ENCODE assay signal across 8 mouse cellular contexts in genomic region chr8:71728240-71728785, GRCm38 (mm10). TPM values are rescaled to one million over a fixed set of nuclear protein-coding genes. Genes with fewer than 3 reads are reported as not detected.
DNase-seq lines count a peak whose midpoint lies in the region; ATAC-seq and TF ChIP-seq lines count a peak whose summit lies in the region.

No protein-coding gene starts in this region.

- H3K4me1 ChIP-seq in heart, embryonic 10.5 days: peaks cover 20% of the 10 kb centered on the region
- H3K4me1 ChIP-seq in ES-Bruce4 (ENCODE audit: control insufficient read depth, insufficient read depth, low read length): peaks cover 3% of the 10 kb centered on the region
- peaks cover 38% of the 10 kb centered on the region for H3K4me1 ChIP-seq in hindbrain, embryonic 10.5 days (replicated peaks)
- peaks cover 42% of the 10 kb centered on the region for H3K4me1 ChIP-seq in liver, embryonic 16.5 days (ENCODE audit: control insufficient read depth, low read depth, low read length)
- peaks cover 16% of the 10 kb centered on the region for H3K4me1 ChIP-seq in small intestine, adult 2 months (ENCODE audit: control insufficient read depth, insufficient read depth, insufficient read length, low read length)

- peak; percentile 38 for ATAC-seq in liver, embryonic 16.5 days (ENCODE audit: low read depth)

- no peak for TF ChIP-seq CTCF in ES-Bruce4 (IDR thresholded peaks at IDR 0.05; ENCODE audit: low read depth, low read length)
- no peak for TF ChIP-seq CTCF in small intestine, adult 2 months (IDR thresholded peaks at IDR 0.05; ENCODE audit: extremely low read depth, insufficient read length, insufficient replicate concordance, low read depth, low read length)

- no peaks in the 10 kb centered on the region for H3K36me3 ChIP-seq in heart, embryonic 10.5 days
- H3K36me3 ChIP-seq in ES-Bruce4 (ENCODE audit: control insufficient read depth, insufficient read depth, low read length, poor library complexity, severe bottlenecking): no peaks in the 10 kb centered on the region
- no peaks in the 10 kb centered on the region for H3K36me3 ChIP-seq in hindbrain, embryonic 10.5 days
- no peaks in the 10 kb centered on the region for H3K36me3 ChIP-seq in liver, embryonic 16.5 days (ENCODE audit: control insufficient read depth, insufficient read depth)
- H3K36me3 ChIP-seq in small intestine, adult 2 months (ENCODE audit: control insufficient read depth, insufficient read depth, low read length): no peaks in the 10 kb centered on the region

- TF ChIP-seq EP300 in ES-Bruce4 (IDR thresholded peaks at IDR 0.05; ENCODE audit: insufficient read depth, low read depth, low read length): no peak

- WGBS in heart, embryonic 10.5 days: 6% methylated on average over 21 of the region's 21 CpGs
- 5% methylated on average over 21 of the region's 21 CpGs for WGBS in hindbrain, embryonic 10.5 days
- 6% methylated on average over 21 of the region's 21 CpGs for WGBS in liver, embryonic 16.5 days (ENCODE audit: insufficient replicate concordance)
- WGBS in small intestine, adult 2 months: 9% methylated on average over 21 of the region's 21 CpGs

- no peak overlapping the region; the same call in 1 of the 2 replicates for H3K27ac ChIP-seq in heart, embryonic 10.5 days
- no peak overlapping the region for H3K27ac ChIP-seq in ES-Bruce4 (ENCODE audit: insufficient read depth, low read length)
- peak overlapping the region; percentile 75 for H3K27ac ChIP-seq in hindbrain, embryonic 10.5 days
- H3K27ac ChIP-seq in liver, embryonic 16.5 days (ENCODE audit: low read length): no peak overlapping the region
- no peak overlapping the region for H3K27ac ChIP-seq in small intestine, adult 2 months (ENCODE audit: insufficient read depth, low read depth, low read length)

- no peak for TF ChIP-seq POLR2A in ES-Bruce4 (IDR thresholded peaks at IDR 0.05; ENCODE audit: insufficient read depth, low read length)
- no peak for TF ChIP-seq POLR2A in small intestine, adult 2 months (IDR thresholded peaks at IDR 0.05; ENCODE audit: low read depth, low read length)

- peak overlapping the region; percentile 53 for H3K4me3 ChIP-seq in heart, embryonic 10.5 days
- H3K4me3 ChIP-seq in ES-Bruce4 (ENCODE audit: low read depth, low read length): peak overlapping the region; percentile 29
- H3K4me3 ChIP-seq in hindbrain, embryonic 10.5 days: peak overlapping the region; percentile 50
- H3K4me3 ChIP-seq in liver, embryonic 16.5 days (ENCODE audit: low read depth, low read length): peak overlapping the region; percentile 44
- H3K4me3 ChIP-seq in small intestine, adult 2 months (ENCODE audit: low read depth, low read length): peak overlapping the region; percentile 11

- DNase-seq in heart, embryonic 10.5 days (ENCODE audit: low spot score): no peak
- no peak for DNase-seq in heart, adult 8-10 months (ENCODE audit: low spot score)
- peak; percentile 59 for DNase-seq in embryo, embryonic 10 days (ENCODE audit: low spot score)
- DNase-seq in hindbrain, embryonic 10.5 days (ENCODE audit: low spot score): peak; percentile 47
- no peak for DNase-seq in adipocyte (ENCODE audit: low spot score)

- no peak overlapping the region for H3K9ac ChIP-seq in ES-Bruce4 (ENCODE audit: low read depth, poor library complexity, severe bottlenecking)
- peak overlapping the region; percentile 58 for H3K9ac ChIP-seq in liver, embryonic 16.5 days (ENCODE audit: low read depth, low read length)

- H3K9me3 ChIP-seq in heart, embryonic 10.5 days: no peaks in the 10 kb centered on the region
- H3K9me3 ChIP-seq in ES-Bruce4 (replicated peaks; ENCODE audit: control insufficient read depth, insufficient read depth, low read length, poor library complexity, severe bottlenecking): no peaks in the 10 kb centered on the region
- no peaks in the 10 kb centered on the region for H3K9me3 ChIP-seq in hindbrain, embryonic 10.5 days
- no peaks in the 10 kb centered on the region for H3K9me3 ChIP-seq in liver, embryonic 16.5 days (replicated peaks; ENCODE audit: control insufficient read depth, low read length)

- peak overlapping the region; percentile 70 for H3K4me2 ChIP-seq in liver, embryonic 16.5 days (ENCODE audit: low read depth, low read length)

- peaks cover 76% of the 10 kb centered on the region for H3K27me3 ChIP-seq in heart, embryonic 10.5 days (ENCODE audit: insufficient read depth, poor library complexity, severe bottlenecking)
- H3K27me3 ChIP-seq in ES-Bruce4 (ENCODE audit: control insufficient read depth, insufficient read depth, low read length, poor library complexity, severe bottlenecking): no peaks in the 10 kb centered on the region
- peaks cover 67% of the 10 kb centered on the region for H3K27me3 ChIP-seq in hindbrain, embryonic 10.5 days (ENCODE audit: insufficient read depth, poor library complexity, severe bottlenecking)
- H3K27me3 ChIP-seq in liver, embryonic 16.5 days (ENCODE audit: control insufficient read depth, insufficient read depth, low read depth, low read length): peaks cover 3% of the 10 kb centered on the region
- no peaks in the 10 kb centered on the region for H3K27me3 ChIP-seq in small intestine, adult 2 months (ENCODE audit: control insufficient read depth, insufficient read depth, low read length)

RNA-seq across cellular contexts. Expression of gene Fcho1, which starts 2.8 kb away (rescaled TPM):
- 2.0 and 3.1 TPM in 2 replicates for polyA plus RNA-seq in heart, embryonic 10.5 days (2016; fragmentation: Nextera tagmentation; extraction: Ambion mirVana)
- total RNA-seq in heart, adult 8-10 months (2022): 1 to 10 TPM in 1 of 4 experiments, under 1 TPM in 3; 0.14 to 1.5 (median 0.68) TPM
- polyA plus RNA-seq in ES-Bruce4 (2011; ENCODE audit: insufficient read depth, insufficient read length, low read depth, missing spikeins): 8.7 and 8.8 TPM in 2 replicates
- polyA plus RNA-seq in hindbrain, embryonic 10.5 days (2016; fragmentation: Nextera tagmentation; extraction: Ambion mirVana): 16.7 and 26.9 TPM in 2 replicates
- polyA plus RNA-seq in liver, embryonic 16.5 days (2015; fragmentation: Nextera tagmentation; extraction: Ambion mirVana): 21.1 and 24.5 TPM in 2 replicates
- 11.9 and 20.1 TPM in 2 replicates for polyA plus RNA-seq in small intestine, adult 2 months (2012; rRNA removed)

RNA-seq across cellular contexts. Expression of gene B3gnt3, which starts 26.7 kb away (rescaled TPM):
- polyA plus RNA-seq in heart, embryonic 10.5 days (2016; fragmentation: Nextera tagmentation; extraction: Ambion mirVana): 1.6 and 2.9 TPM in 2 replicates
- 1 to 10 TPM; 4.0 to 6.9 (median 5.3) TPM for total RNA-seq in heart, adult 8-10 months (2022)
- polyA plus RNA-seq in ES-Bruce4 (2011; ENCODE audit: insufficient read depth, insufficient read length, low read depth, missing spikeins): 1.8 and 2.0 TPM in 2 replicates
- polyA plus RNA-seq in hindbrain, embryonic 10.5 days (2016; fragmentation: Nextera tagmentation; extraction: Ambion mirVana): 0.64 and 1.0 TPM in 2 replicates
- polyA plus RNA-seq in liver, embryonic 16.5 days (2015; fragmentation: Nextera tagmentation; extraction: Ambion mirVana): 4.9 and 5.5 TPM in 2 replicates
- 180 and 195 TPM in 2 replicates for polyA plus RNA-seq in small intestine, adult 2 months (2012; rRNA removed)

RNA-seq across cellular contexts. Expression of gene Insl3, which starts 39.3 kb away (rescaled TPM):
- 0.99 and 1.5 TPM in 2 replicates for polyA plus RNA-seq in heart, embryonic 10.5 days (2016; fragmentation: Nextera tagmentation; extraction: Ambion mirVana)
- total RNA-seq in heart, adult 8-10 months (2022): 1 to 10 TPM; 2.2 to 4.6 (median 2.5) TPM
- 1.3 and 3.7 TPM in 2 replicates for polyA plus RNA-seq in ES-Bruce4 (2011; ENCODE audit: insufficient read depth, insufficient read length, low read depth, missing spikeins)
- polyA plus RNA-seq in hindbrain, embryonic 10.5 days (2016; fragmentation: Nextera tagmentation; extraction: Ambion mirVana): 0.37 and 0.58 TPM in 2 replicates
- 1.6 and 2.2 TPM in 2 replicates for polyA plus RNA-seq in liver, embryonic 16.5 days (2015; fragmentation: Nextera tagmentation; extraction: Ambion mirVana)
- polyA plus RNA-seq in small intestine, adult 2 months (2012; rRNA removed): 9.1 and 30.2 TPM in 2 replicates

RNA-seq across cellular contexts. Expression of gene Jak3, which starts 52.2 kb away (rescaled TPM):
- 6.7 and 9.7 TPM in 2 replicates for polyA plus RNA-seq in heart, embryonic 10.5 days (2016; fragmentation: Nextera tagmentation; extraction: Ambion mirVana)
- 10 to 100 TPM in 1 of 4 experiments, 1 to 10 TPM in 3; 6.4 to 10.3 (median 7.6) TPM for total RNA-seq in heart, adult 8-10 months (2022)
- polyA plus RNA-seq in ES-Bruce4 (2011; ENCODE audit: insufficient read depth, insufficient read length, low read depth, missing spikeins): 8.0 and 9.7 TPM in 2 replicates
- polyA plus RNA-seq in hindbrain, embryonic 10.5 days (2016; fragmentation: Nextera tagmentation; extraction: Ambion mirVana): 3.2 and 3.6 TPM in 2 replicates
- polyA plus RNA-seq in liver, embryonic 16.5 days (2015; fragmentation: Nextera tagmentation; extraction: Ambion mirVana): 5.7 and 6.3 TPM in 2 replicates
- polyA plus RNA-seq in small intestine, adult 2 months (2012; rRNA removed): 14.3 and 20.3 TPM in 2 replicates

RNA-seq across cellular contexts. Expression of gene Unc13a, which starts 56.8 kb away (rescaled TPM):
- 0.31 and 0.48 TPM in 2 replicates for polyA plus RNA-seq in heart, embryonic 10.5 days (2016; fragmentation: Nextera tagmentation; extraction: Ambion mirVana)
- 1 to 10 TPM in 1 of 4 experiments, under 1 TPM in 3; 0.49 to 1.4 (median 0.57) TPM for total RNA-seq in heart, adult 8-10 months (2022)
- 3.8 and 6.3 TPM in 2 replicates for polyA plus RNA-seq in ES-Bruce4 (2011; ENCODE audit: insufficient read depth, insufficient read length, low read depth, missing spikeins)
- polyA plus RNA-seq in hindbrain, embryonic 10.5 days (2016; fragmentation: Nextera tagmentation; extraction: Ambion mirVana): 4.4 and 8.4 TPM in 2 replicates
- polyA plus RNA-seq in liver, embryonic 16.5 days (2015; fragmentation: Nextera tagmentation; extraction: Ambion mirVana): 0.15 and 0.20 TPM in 2 replicates
- polyA plus RNA-seq in small intestine, adult 2 months (2012; rRNA removed): 1.6 TPM in 2 replicates

Comparison
In these comparisons a context has a peak if more than half of its experiments do, and no peak if none do; other contexts are left out.
1. DNase-seq: peak in embryo, embryonic 10 days (single experiment) and hindbrain, embryonic 10.5 days (single experiment); none in heart, embryonic 10.5 days (single experiment), heart, adult 8-10 months (single experiment) and adipocyte (single experiment).
2. RNA of gene B3gnt3, which starts 26.7 kb away (polyA plus RNA-seq): 180 to 195 TPM in small intestine, adult 2 months; 4.9 to 5.5 TPM in liver, embryonic 16.5 days, 1.8 to 2.0 TPM in ES-Bruce4, 1.6 to 2.9 TPM in heart, embryonic 10.5 days and 0.64 to 1.0 TPM in hindbrain, embryonic 10.5 days; every median in the first group is over 10 times any median in the second.
3. Peak in every context shown above with its lines, with median percentiles within 50 percentile points of each other: H3K4me3 ChIP-seq.